Mouse (Mus musculus) forebrain, embryonic 16.5 days (tissue): Measurements from ENCODE around the gene Naip5. TPM values are rescaled to one million over a fixed set of nuclear protein-coding genes. Genes with fewer than 3 reads are reported as not detected.
"Not testable (repeated sequence)": the region's sequence is repeated elsewhere in the genome, so short reads cannot be mapped to it uniquely, and the experiment has no call there.

Source experiments
- ATAC-seq: fragments of 200-750 bp; cut with Nextera tagmentation; 2 replicates; pipeline ENCODE4 v1.8.0; 2017; ENCODE audit warnings: mild to moderate bottlenecking, moderate library complexity
- H3K27ac ChIP-seq: fragments of 300-500 bp; sonication (generic); 2 replicates; pipeline ENCODE4 v1.5.1; 2014; ENCODE audit warnings: low read length, control low read depth
- H3K27me3 ChIP-seq: fragments of 300-500 bp; sonication (generic); replicated peaks from 2 replicates; pipeline ENCODE4 v1.6.1; 2014; ENCODE audit warnings: low read length; ENCODE audit not compliant: control insufficient read depth, insufficient read depth
- H3K36me3 ChIP-seq: fragments of 300-500 bp; sonication (generic); 2 replicates; pipeline ENCODE4 v1.6.1; 2014; ENCODE audit not compliant: control insufficient read depth, insufficient read depth
- H3K4me1 ChIP-seq: fragments of 300-500 bp; sonication (generic); replicated peaks from 2 replicates; pipeline ENCODE4 v1.6.1; 2014; ENCODE audit warnings: low read length; ENCODE audit not compliant: control insufficient read depth, insufficient read depth
- H3K4me2 ChIP-seq: fragments of 300-500 bp; sonication (generic); 2 replicates; pipeline ENCODE4 v1.6.1; 2014; ENCODE audit warnings: mild to moderate bottlenecking, low read length, control low read depth
- H3K4me3 ChIP-seq: fragments of 300-500 bp; sonication (generic); replicated peaks from 2 replicates; pipeline ENCODE4 v1.5.1; 2014; ENCODE audit warnings: mild to moderate bottlenecking, low read length, control low read depth
- H3K9ac ChIP-seq: fragments of 300-500 bp; sonication (generic); replicated peaks from 2 replicates; pipeline ENCODE4 v1.6.1; 2014; ENCODE audit warnings: low read depth, low read length, control low read depth
- H3K9me3 ChIP-seq: fragments of 300-500 bp; sonication (generic); 2 replicates; pipeline ENCODE4 v1.6.1; 2016; ENCODE audit warnings: low read length; ENCODE audit not compliant: control insufficient read depth
- WGBS: fragments of 180-500 bp; shearing (Covaris S2); extraction: QIAGEN DNeasy Blood & Tissue Kit; methylation state at CpG from one replicate; pipeline ENCODE4 v1.1.7; 2014; 5-methylcytosine and 5-hydroxymethylcytosine counted together
- polyA plus RNA-seq: library from polyadenylated mRNA; unstranded; fragments of >200 nt; fragmentation: Nextera tagmentation; extraction: Ambion mirVana; gene quantifications from 2 replicates; pipeline ENCODE4 v1.2.1, GENCODE M21; 2015

The Naip5 gene
- polyA plus RNA-seq: 0.09 and 0.13 TPM in 2 replicates

GRCm38 (mm10) chr13:100246223-100246622 is at the start of gene Naip5:
Gene Naip5, minus strand, starts transcription at chr13:100246323.
- WGBS: 82% methylated on average over 4 of the region's 4 CpGs
- not testable (repeated sequence) for ATAC-seq

GRCm38 (mm10) chr13:100284611-100285010 is 38.5 kb upstream of the Naip5 start:
- H3K4me3 ChIP-seq: no peak overlapping the region
- no peaks in the 10 kb centered on the region for H3K27me3 ChIP-seq
- H3K4me2 ChIP-seq: no peak overlapping the region
- no peak overlapping the region for H3K9ac ChIP-seq
- H3K27ac ChIP-seq: no peak overlapping the region
- H3K36me3 ChIP-seq: no peaks in the 10 kb centered on the region
- no peaks in the 10 kb centered on the region for H3K9me3 ChIP-seq
- ATAC-seq: no peak
- no peaks in the 10 kb centered on the region for H3K4me1 ChIP-seq
- WGBS: 97% methylated on average over 1 of the region's 1 CpGs

More at GRCm38 (mm10) chr13:100246223-100246622, at the start of gene Naip5:
- H3K27me3 ChIP-seq, H3K9me3 ChIP-seq, H3K36me3 ChIP-seq, H3K27ac ChIP-seq, H3K4me1 ChIP-seq, H3K9ac ChIP-seq, H3K4me2 ChIP-seq, H3K4me3 ChIP-seq: not testable (repeated sequence)

- not testable (repeated sequence) for H3K27me3 ChIP-seq, H3K9me3 ChIP-seq, H3K27ac ChIP-seq, ATAC-seq, H3K36me3 ChIP-seq, H3K4me2 ChIP-seq, H3K4me3 ChIP-seq, H3K4me1 ChIP-seq, H3K9ac ChIP-seq
- WGBS: no CpG with 5 or more reads among the region's 1 CpGs
Measured at GRCm38 (mm10) chr13:100271474-100272132, 25.5 kb upstream of the Naip5 start.

GRCm38 (mm10) chr13:100256996-100257395 is 10.9 kb upstream of the Naip5 start:
- H3K36me3 ChIP-seq, H3K9me3 ChIP-seq, H3K4me3 ChIP-seq, ATAC-seq, H3K4me1 ChIP-seq, H3K27ac ChIP-seq, H3K9ac ChIP-seq, H3K4me2 ChIP-seq, H3K27me3 ChIP-seq: not testable (repeated sequence)
- WGBS: 67% methylated on average over 2 of the region's 2 CpGs

GRCm38 (mm10) chr13:100255925-100256324 is 9.8 kb upstream of the Naip5 start:
- not testable (repeated sequence) for H3K4me2 ChIP-seq, H3K4me1 ChIP-seq, H3K36me3 ChIP-seq, H3K27ac ChIP-seq, H3K9ac ChIP-seq, ATAC-seq, H3K9me3 ChIP-seq, H3K27me3 ChIP-seq, H3K4me3 ChIP-seq
- 90% methylated on average over 5 of the region's 6 CpGs for WGBS

GRCm38 (mm10) chr13:100251897-100252296 is 5.8 kb upstream of the Naip5 start:
- not testable (repeated sequence) for H3K9me3 ChIP-seq, H3K27ac ChIP-seq, ATAC-seq, H3K36me3 ChIP-seq, H3K4me1 ChIP-seq, H3K4me3 ChIP-seq, H3K4me2 ChIP-seq, H3K9ac ChIP-seq, H3K27me3 ChIP-seq
- 96% methylated on average over 2 of the region's 2 CpGs for WGBS

- H3K27me3 ChIP-seq, H3K9ac ChIP-seq, H3K4me1 ChIP-seq, H3K4me3 ChIP-seq, H3K36me3 ChIP-seq, H3K9me3 ChIP-seq, ATAC-seq, H3K27ac ChIP-seq, H3K4me2 ChIP-seq: not testable (repeated sequence)
- WGBS: 80% methylated on average over 5 of the region's 5 CpGs
Measured at GRCm38 (mm10) chr13:100246896-100247519, 885 bp upstream of the Naip5 start.

GRCm38 (mm10) chr13:100243702-100244101 is 2.4 kb downstream of the Naip5 start:
- Histone ChIP-seq H3K4me1 (no peaks in the 10 kb centered on the region), H3K4me3 (no peak overlapping the region), H3K27me3 (no peaks in the 10 kb centered on the region), H3K36me3 (no peaks in the 10 kb centered on the region), H3K4me2 (no peak overlapping the region), H3K9me3 (no peaks in the 10 kb centered on the region), H3K9ac (no peak overlapping the region), H3K27ac (no peak overlapping the region)
- ATAC-seq: no peak

- H3K27ac ChIP-seq, H3K27me3 ChIP-seq, ATAC-seq, H3K9ac ChIP-seq, H3K4me2 ChIP-seq, H3K36me3 ChIP-seq, H3K9me3 ChIP-seq, H3K4me3 ChIP-seq, H3K4me1 ChIP-seq: not testable (repeated sequence)
- 75% methylated on average over 1 of the region's 1 CpGs for WGBS
Measured at GRCm38 (mm10) chr13:100213683-100214082, 32.4 kb downstream of the Naip5 start.
